Mouse (Mus musculus): Measurements from ENCODE around the gene Myh11.

DNA sequence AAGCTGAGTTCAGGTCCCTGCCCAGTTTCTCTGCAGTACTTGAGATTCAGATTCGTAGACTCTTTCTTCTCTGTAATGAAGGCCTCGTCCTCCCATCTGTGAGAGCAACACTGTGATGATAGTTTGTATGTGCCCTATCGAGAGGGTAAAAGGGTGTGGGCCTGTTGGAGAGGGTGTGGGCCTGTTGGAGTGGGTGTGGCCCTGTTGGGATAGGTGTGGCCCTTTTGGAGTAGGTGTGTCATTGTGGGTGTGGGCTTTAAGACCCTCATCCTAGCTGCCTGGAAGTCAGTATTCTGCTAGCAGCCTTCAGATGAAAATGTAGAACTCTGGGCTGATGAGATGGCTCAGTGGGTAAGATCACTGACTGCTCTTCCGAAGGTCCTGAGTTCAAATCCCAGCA is 124.7 kb downstream of the Myh11 start:
- TF ChIP-seq CHD2 (IDR thresholded peaks at IDR 0.05; ENCODE audit: low read depth, low read length) (no peak), ZC3H11A (IDR thresholded peaks at IDR 0.05; ENCODE audit: borderline replicate concordance, low read depth, low read length) (no peak), ZNF384 (IDR thresholded peaks at IDR 0.05; ENCODE audit: low read depth, low read length) (no peak)

Data from ES-E14 (cell line).